Mouse (Mus musculus): ENCODE measurements around the gene 9230113P08Rik. TPM values are rescaled to one million over a fixed set of nuclear protein-coding genes. Genes with fewer than 3 reads are reported as not detected.

Gene 9230113P08Rik
- not detected in 2 replicates for polyA plus RNA-seq (2012; rRNA removed)

DNA sequence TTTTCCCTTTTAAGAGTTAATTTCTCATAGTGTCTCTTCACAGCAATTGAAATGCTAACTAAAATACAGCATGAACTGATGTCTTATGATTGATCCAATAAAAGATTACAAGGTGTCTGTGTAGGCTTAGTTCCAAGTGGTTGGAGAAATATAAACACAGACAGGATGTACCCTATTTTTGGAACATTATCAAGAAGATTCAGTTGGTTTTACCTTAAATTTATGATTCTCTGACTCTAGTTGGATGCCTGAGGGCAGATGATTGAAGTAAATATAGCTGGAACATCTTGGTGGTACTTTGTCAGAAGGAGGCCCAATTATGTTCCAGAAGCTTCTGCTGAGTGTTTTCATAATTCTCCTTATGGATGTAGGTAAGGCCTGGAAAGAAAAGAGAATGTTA lies at the start of gene 9230113P08Rik:
9230113P08Rik (plus strand) TSS at position 301 of the 400 bp plus-strand sequence.

Other genes with a start within 250 kb of the 9230113P08Rik start
- not detected in 2 replicates for gene Pate1, start 221.0 kb upstream of the 9230113P08Rik start, polyA plus RNA-seq (2012; rRNA removed)
- gene Gm17677, start 167.4 kb upstream of the 9230113P08Rik start, polyA plus RNA-seq (2012; rRNA removed) = not detected in 2 replicates
- gene Gm17727, start 130.3 kb upstream of the 9230113P08Rik start, polyA plus RNA-seq (2012; rRNA removed) = not detected in 2 replicates
- not detected in 2 replicates for gene Gm27235, start 118.3 kb upstream of the 9230113P08Rik start, polyA plus RNA-seq (2012; rRNA removed)
- gene D730048I06Rik, start 118.3 kb upstream of the 9230113P08Rik start, polyA plus RNA-seq (2012; rRNA removed) = not detected in 2 replicates
- not detected in 2 replicates for gene 9230110F15Rik, start 64.3 kb upstream of the 9230113P08Rik start, polyA plus RNA-seq (2012; rRNA removed)
- not detected in 2 replicates for gene Gm5916, start 220.4 kb downstream of the 9230113P08Rik start, polyA plus RNA-seq (2012; rRNA removed)

Measured in central nervous system, embryonic 11.5 days (tissue).